Mouse (Mus musculus): ENCODE results near the gene Lnx2. TPM values are rescaled to one million over a fixed set of nuclear protein-coding genes. Genes with fewer than 3 reads are reported as not detected.

Lnx2 gene
- total RNA-seq, 2 experiments from 2014 or later = 5.8 to 5.9 TPM

GRCm38 (mm10) chr5:147052309-147052558 is 24.2 kb downstream of the Lnx2 start:
- DNase-seq (ENCODE audit: low spot score in 2 of 2) = no peak

DNA sequence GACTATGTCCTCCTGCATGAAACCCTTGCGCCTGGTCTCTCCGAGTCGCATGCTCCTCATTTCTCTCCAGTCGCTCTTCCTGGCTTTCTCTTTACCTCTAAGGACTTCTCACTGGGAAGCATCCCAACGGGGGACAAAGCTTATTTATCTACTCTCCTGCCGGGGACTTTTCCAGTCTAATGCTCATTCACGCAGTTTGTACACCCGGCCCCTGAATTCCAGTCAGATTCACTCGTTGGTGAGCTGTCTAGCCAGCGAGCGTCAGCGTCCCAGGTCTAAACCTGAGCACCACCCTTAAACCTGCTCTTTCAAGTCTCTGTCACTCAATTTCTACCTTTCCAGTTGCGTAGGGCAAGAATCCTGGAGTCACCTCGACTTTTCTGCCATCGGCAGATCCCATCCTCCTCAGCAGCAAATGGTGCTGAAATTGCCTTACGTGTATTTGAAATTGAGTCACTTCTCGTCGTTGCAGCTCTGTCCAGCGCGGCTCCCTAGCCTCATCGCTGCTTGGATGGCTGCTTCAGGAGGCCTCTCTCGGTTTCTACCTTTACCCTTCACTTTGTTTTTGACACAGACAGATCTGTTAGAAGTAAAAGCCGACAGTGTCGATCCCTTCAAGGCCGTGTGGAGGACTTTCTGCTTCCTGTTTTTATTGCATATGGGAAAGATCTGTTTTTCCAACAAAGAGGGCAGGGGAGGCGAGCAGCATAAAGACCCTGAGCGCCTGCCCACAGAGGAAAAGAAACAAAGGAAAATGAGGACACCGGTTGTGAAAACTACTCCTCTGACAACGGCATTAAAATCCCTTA is 24.7 kb downstream of the Lnx2 start:
- DNase-seq (ENCODE audit: low spot score in 2 of 2) = no peak

- DNase-seq (ENCODE audit: low spot score in 2 of 2) = no peak
Observed at GRCm38 (mm10) chr5:147050816-147051499, 25.4 kb downstream of the Lnx2 start.

DNA sequence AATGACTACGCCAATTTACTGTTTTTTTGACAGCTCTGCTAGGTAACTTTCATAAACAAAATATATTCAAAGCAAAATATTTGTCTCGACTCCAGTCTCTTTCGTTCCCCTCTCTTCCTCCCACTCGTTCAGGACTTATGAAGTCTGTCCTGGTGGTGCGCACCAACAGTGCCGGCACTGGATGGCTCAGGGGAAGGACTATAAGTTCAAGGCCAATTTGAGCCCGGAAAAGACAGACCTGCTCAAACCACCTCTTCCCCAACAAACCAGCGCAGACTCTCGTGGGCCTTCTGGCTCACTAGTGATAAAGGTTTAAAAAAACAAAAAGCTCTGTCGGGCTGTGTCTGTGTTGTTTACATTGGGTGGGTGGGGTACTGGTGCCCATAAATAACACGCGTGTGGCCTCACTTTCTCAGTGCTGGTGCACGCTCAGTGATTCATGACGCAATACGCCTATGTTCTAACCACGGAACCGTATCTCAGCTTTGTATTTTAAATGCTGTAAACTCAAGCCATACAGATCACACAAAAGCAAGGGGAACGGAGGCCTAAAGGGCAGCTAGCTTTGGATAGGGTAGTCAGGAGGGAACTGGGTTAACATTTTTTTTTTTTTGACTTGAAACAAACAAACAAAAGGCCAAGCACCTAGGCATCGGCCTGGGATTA is 26.7 kb downstream of the Lnx2 start:
- DNase-seq (ENCODE audit: low spot score in 2 of 2) = no peak

DNA sequence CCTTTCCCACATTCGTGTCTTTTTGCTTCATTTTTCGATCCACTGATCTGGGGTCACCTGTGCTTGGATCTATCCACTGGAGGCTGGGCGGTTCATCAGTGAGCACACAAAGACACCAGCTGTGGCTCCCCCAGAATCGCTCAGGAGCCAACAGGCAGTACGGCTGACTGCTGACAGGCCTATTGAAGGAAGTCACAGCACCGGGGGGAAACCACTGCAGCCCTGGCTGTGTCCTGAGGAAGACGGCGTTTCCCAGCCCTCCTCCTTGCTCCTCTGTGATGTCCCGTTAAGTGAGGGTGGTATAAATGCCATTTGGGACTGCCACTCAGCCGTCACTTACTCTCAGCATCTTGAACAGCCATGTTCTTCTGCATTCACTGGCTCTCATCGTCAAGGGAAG is 30.5 kb downstream of the Lnx2 start:
- no peak for DNase-seq (ENCODE audit: low spot score in 2 of 2)

DNA sequence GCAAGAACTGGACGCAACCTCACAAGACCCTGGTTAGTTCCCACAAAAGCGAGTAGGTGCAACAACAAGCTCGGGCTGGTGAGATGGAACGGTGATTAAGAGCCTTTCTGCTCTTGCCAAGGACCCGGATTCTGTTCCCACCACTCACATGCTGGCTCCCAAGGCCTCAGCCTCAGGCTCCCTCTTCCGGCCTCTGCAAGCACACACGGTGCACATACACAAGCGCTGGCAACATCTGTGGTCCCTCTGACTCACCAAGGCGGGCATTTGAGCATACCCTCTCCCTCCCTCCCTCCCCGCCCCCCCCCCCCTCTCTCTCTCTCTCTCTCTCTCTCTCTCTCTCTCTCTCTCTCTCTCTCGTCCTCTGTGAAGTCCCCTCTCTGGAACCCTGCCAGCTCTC is 31.1 kb downstream of the Lnx2 start:
- no peak for DNase-seq (ENCODE audit: low spot score in 2 of 2)

DNA sequence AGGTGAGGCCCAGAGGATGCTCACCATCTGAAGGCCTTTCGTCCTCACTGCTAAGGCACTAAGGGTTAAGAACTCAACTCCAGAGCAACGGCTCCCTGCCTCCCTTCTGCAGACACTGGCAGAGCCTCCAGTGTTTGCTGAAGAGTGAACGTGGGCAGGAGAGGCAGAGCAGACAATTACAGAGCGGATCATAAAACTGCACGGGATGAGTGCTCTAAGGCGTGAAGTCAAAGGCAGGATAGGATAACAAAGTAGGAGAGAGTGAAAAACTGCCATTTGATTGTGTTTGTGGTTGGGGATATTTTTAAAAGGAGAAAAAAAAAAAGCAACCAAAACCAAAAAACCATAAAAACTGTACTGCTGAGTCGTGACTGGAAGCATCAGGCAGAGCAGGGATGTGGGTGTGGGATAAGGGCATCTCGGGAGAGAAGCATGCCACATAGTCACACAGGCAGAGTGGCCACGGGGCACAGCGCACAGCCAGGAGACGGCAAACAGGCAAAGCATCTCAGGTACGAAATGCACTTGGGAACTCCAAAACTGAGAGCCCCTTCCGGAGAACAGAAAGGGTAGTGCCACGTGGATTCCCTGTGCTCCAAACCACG is 33.0 kb downstream of the Lnx2 start:
- DNase-seq (ENCODE audit: low spot score in 2 of 2) = peak; percentile 20 to 39

DNA sequence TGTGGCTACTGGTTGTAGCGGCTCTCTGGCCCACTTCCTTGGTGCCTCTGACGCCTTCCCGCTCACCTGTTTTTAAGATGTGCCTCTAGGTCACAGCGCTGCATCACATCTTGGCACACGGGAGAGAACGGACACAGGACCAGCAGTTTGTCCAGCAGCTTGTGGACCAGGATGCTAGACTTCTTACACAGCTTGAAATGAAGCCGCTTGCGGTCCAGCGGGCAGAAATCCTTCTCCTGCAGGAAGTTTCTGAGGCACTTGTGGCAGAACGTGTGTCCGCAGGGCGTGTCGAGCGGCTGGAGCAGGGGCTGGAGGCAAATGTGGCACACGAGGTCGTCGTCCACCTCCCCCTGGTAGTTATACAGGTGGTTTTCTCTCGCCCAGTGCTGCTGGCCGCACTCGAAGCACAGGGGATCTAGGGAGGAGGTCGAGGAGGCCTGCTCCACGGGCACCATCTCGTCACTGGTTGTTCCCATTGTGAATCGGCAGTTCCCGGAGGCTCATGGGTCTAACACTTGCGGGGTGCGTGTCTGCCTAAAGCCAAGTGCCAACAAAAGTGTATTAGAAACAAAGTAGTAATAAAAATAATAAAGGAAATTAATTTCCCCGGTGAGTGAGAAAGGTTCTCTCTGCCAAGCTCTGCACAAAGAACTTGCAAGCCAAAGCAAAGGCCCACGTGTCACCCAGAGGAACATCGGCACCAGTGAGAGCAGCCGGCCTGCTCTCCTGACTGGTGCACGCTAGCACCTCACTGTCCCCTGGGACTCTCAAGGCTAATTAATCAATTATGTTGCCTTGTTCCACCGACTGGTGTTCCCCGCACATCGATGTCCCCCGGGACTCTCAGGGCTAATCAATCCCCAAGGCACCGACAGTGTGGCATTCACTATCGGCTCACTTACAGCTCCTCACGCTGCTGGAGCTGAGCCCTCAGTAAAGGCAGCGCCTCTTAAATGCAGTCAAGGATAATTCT is 34.1 kb downstream of the Lnx2 start:
- DNase-seq (ENCODE audit: low spot score in 2 of 2) = no peak

DNA sequence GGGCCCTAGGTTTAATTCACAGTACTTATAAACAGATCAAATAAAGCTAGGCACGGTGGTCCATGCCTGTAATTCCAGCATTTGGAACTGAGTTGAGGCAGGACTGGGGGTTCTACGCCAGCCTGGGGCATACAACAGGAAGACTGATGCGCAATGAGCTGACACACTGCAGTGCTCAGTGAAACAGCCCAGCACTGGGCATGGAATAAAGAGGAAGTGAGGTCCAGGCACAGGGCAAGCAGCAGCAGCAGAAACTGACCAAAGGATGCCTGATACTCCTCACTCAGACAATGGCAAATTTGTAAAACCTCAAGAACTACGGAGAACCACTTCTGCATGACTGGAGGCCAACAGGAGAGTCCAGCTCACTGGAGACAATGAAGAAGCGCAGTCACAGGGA is 37.0 kb downstream of the Lnx2 start:
- no peak for DNase-seq (ENCODE audit: low spot score in 2 of 2)

- no peak for DNase-seq (ENCODE audit: low spot score in 2 of 2)
Observed at GRCm38 (mm10) chr5:147037601-147038000, 38.8 kb downstream of the Lnx2 start.

DNA sequence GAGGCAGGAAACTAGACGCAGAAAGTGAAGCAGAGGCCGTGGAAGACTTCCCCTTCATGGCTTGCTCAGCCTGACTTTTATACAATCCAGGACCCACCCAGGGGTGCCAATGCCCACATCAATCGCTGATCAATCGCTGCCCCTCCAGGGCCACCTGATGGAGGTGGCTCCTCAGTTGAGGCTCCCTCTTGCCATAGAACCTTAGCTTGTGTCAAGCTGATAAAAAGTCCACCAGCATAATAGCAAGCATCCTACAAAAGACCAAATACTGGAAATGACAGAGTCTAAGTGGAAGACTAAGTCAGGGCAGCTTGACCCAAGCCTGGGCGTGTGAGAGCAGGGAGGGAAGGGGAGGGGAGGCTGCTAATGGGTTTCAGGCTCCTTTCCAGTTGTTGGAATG is 39.7 kb downstream of the Lnx2 start:
- no peak for DNase-seq (ENCODE audit: low spot score in 2 of 2)

DNA sequence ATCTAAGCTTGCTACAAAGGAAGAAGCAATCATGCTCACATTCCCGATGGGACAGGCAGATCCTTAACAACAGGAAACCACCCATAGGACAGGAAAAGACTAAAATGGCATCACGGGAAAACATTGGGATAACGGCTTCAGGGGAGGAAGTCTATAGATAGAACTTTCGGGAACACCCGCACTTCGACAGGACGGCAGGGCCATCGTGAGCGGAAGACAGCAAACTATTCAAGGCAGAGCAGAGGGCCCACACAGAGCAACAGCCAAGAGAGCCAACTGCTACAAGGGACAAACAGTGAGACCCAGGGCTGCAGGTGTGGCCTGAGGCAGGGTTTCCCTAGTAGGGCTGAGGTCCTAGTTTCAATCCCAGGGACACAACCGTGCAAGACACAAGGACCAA is 40.4 kb downstream of the Lnx2 start:
- no peak for DNase-seq (ENCODE audit: low spot score in 2 of 2)

DNA sequence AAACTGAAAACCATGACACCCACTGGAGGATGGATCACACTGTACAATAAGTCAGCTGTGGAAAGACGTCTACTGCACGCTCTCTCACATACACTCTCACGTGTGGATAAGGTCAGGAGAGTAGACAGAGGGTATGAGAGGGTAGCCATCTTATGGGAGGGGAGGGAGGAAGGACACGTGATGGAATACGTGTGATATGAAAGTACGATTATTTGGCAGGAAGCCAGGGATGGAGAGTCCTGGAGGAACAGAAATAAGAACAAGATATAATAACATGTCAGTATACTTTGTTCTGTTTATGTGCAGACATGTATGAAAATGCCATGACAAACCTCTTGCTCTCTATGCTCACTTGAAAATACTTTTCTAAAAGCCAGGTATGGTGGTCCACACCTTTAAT is 41.1 kb downstream of the Lnx2 start:
- DNase-seq (ENCODE audit: low spot score in 2 of 2) = no peak

GRCm38 (mm10) chr5:147034283-147034682 is 42.1 kb downstream of the Lnx2 start:
- DNase-seq (ENCODE audit: low spot score in 2 of 2) = no peak

DNA sequence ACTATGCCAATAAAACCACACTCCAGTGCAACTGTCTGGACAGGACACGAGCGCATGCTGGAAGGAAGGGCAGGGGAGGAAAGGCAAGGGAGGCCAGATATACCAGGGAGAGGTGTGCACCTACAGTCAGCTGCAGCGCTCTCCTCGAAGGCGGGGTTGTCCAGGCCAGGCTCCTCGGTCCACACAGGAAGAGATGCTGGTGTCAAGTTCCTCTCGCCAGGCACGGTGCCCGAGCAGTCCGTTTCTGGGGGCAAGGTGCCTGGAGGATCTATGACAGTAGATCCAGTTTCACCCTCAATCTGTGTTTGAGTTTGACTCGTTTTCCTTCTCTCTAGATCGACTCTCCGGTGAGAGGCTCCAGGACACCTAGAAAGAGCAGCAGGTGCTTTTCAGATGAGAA is 43.2 kb downstream of the Lnx2 start:
- no peak for DNase-seq (ENCODE audit: low spot score in 2 of 2)

- DNase-seq (ENCODE audit: low spot score in 2 of 2) = no peak
Observed at GRCm38 (mm10) chr5:147031281-147031680, 45.1 kb downstream of the Lnx2 start.

GRCm38 (mm10) chr5:147024331-147025034 is 51.9 kb downstream of the Lnx2 start:
- no peak for DNase-seq (ENCODE audit: low spot score in 2 of 2)

- DNase-seq (ENCODE audit: low spot score in 2 of 2) = peak in 1 of 2 experiments; percentile 60
Observed at GRCm38 (mm10) chr5:147023245-147023970, 53.0 kb downstream of the Lnx2 start.

GRCm38 (mm10) chr5:147021546-147022265 is 54.7 kb downstream of the Lnx2 start:
- no peak for DNase-seq (ENCODE audit: low spot score in 2 of 2)

Data from layer of hippocampus, adult 18-20 months (tissue).